Mouse (Mus musculus): ENCODE results near the gene Taar7a.

Taar7a gene

GRCm38 (mm10) chr10:23942465-23942864 is 50.8 kb downstream of the Taar7a start:
- no peak for DNase-seq (ENCODE audit: low spot score)
